Mouse (Mus musculus) thymus, adult 2 months (tissue): ENCODE measurements around the gene Unc5b.

Experiments used
- CTCF ChIP-seq: fragments of 200-500 bp; IDR thresholded peaks from 2 replicates; pipeline ENCODE4 v1.5.1; 2012; ENCODE audit warnings: mild to moderate bottlenecking, control low read depth, low read length, moderate library complexity, borderline replicate concordance; ENCODE audit not compliant: control insufficient read depth, poor library complexity, insufficient read depth; ENCODE audit errors: extremely low read depth
- POLR2A ChIP-seq: fragments of 200-500 bp; IDR thresholded peaks from 2 replicates; pipeline ENCODE4 v1.6.1; 2012; ENCODE audit warnings: mild to moderate bottlenecking, low read length, control low read depth, moderate library complexity; ENCODE audit not compliant: control insufficient read depth, poor library complexity, insufficient read depth; ENCODE audit errors: extremely low read depth

DNA sequence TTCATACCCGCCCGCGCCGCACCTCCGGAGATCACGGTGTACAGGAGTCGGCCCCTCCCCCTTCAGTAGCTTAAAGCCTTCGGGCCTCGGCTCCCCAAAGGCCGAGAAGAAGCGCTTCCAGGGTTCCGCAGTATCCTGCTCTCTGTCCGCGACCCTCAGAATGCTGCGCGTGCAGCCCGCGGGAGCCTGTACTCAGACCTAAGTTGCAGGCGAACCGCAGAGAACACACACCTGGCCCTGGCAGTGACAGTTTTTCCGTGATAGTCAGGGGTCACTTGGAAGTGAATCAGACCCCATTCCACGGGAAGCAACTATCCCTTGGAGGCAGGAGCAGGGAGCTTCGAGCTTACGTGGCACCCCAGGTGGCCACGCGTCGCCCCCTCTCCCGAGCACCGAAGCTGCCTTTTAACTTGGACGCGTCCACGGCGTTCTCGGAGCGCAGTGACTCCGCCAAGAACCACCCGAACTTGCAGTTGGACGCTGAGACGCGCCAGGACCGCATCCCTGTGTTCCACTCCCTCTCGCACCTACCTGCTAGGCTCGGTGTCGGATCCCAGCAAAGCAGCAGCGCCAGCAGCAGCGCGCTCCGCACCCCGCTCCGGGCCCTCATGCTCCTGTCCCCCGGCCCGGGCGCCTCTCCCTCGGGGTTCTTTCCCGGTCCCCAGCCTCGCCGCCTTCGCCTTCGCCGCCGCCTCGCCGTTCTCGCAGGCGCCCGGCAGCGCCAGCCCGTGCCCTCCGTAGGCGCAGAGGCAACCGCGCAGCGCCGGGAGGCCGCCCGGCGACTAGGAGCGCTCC, 628 bp downstream of the Unc5b start:
- TF ChIP-seq POLR2A: no peak
- TF ChIP-seq CTCF: no peak
